In genomic region chr4:43763410-43763809, GRCm38 (mm10) we compare ENCODE assay signal across 7 mouse cellular contexts. TPM values are rescaled to one million over a fixed set of nuclear protein-coding genes. Genes with fewer than 3 reads are reported as not detected.
A peak's percentile ranks its signal among the peaks of the same experiment; 100 is the strongest.
DNase-seq lines count a peak whose midpoint lies in the region; ATAC-seq and TF ChIP-seq lines count a peak whose summit lies in the region.

No protein-coding gene starts in this region.

- H3K9ac ChIP-seq in embryonic facial prominence, embryonic 13.5 days = no peak overlapping the region
- no peak overlapping the region for H3K9ac ChIP-seq in intestine, postnatal 0 days (ENCODE audit: low read depth, low read length)

- no peaks in the 10 kb centered on the region for H3K27me3 ChIP-seq in spleen, adult 2 months (ENCODE audit: control insufficient read depth, insufficient read depth, low read length)
- no peaks in the 10 kb centered on the region for H3K27me3 ChIP-seq in embryonic facial prominence, embryonic 13.5 days
- H3K27me3 ChIP-seq in intestine, postnatal 0 days (replicated peaks; ENCODE audit: control insufficient read depth, insufficient read depth, low read length) = peaks cover 5% of the 10 kb centered on the region; the same call in 1 of the 2 replicates
- H3K27me3 ChIP-seq in limb, embryonic 10.5 days (ENCODE audit: low read depth, poor library complexity, severe bottlenecking) = no peaks in the 10 kb centered on the region

- no peak for TF ChIP-seq POLR2A in spleen, adult 2 months (IDR thresholded peaks at IDR 0.05; ENCODE audit: low read depth, low read length)

- no peaks in the 10 kb centered on the region for H3K4me1 ChIP-seq in spleen, adult 2 months (ENCODE audit: control insufficient read depth, insufficient read depth, insufficient read length)
- peaks cover 13% of the 10 kb centered on the region for H3K4me1 ChIP-seq in embryonic facial prominence, embryonic 13.5 days
- no peaks in the 10 kb centered on the region for H3K4me1 ChIP-seq in intestine, postnatal 0 days (replicated peaks; ENCODE audit: control insufficient read depth, insufficient read depth, low read length)
- peaks cover 11% of the 10 kb centered on the region for H3K4me1 ChIP-seq in limb, embryonic 10.5 days

- DNase-seq in spleen, adult 2 months (ENCODE audit: low read depth in 1 of 2, low spot score in 2 of 2) = peak in 1 of 2 experiments; percentile 12
- no peak for DNase-seq in spleen, adult 12 weeks (ENCODE audit: low spot score)
- DNase-seq in adrenal gland, postnatal 10 days = peak; percentile 66
- DNase-seq in limb, embryonic 10.5 days (ENCODE audit: low spot score) = peak; percentile 53
- DNase-seq in retina, postnatal 7 days (ENCODE audit: low read depth, low spot score) = peak; percentile 30

- ATAC-seq in embryonic facial prominence, embryonic 13.5 days (ENCODE audit: insufficient number of reproducible peaks, insufficient read depth, low FRiP score, low TSS enrichment, low read depth) = no peak
- no peak for ATAC-seq in intestine, postnatal 0 days

- no peaks in the 10 kb centered on the region for H3K36me3 ChIP-seq in spleen, adult 2 months (ENCODE audit: control insufficient read depth, insufficient read depth, low read length)
- H3K36me3 ChIP-seq in embryonic facial prominence, embryonic 13.5 days = no peaks in the 10 kb centered on the region
- H3K36me3 ChIP-seq in intestine, postnatal 0 days (ENCODE audit: control insufficient read depth, insufficient read depth) = no peaks in the 10 kb centered on the region
- no peaks in the 10 kb centered on the region for H3K36me3 ChIP-seq in limb, embryonic 10.5 days

- no peak overlapping the region for H3K27ac ChIP-seq in spleen, adult 2 months (ENCODE audit: insufficient read depth, low read length)
- H3K27ac ChIP-seq in embryonic facial prominence, embryonic 13.5 days = no peak overlapping the region
- no peak overlapping the region for H3K27ac ChIP-seq in intestine, postnatal 0 days (ENCODE audit: low read depth, low read length)
- H3K27ac ChIP-seq in limb, embryonic 10.5 days = no peak overlapping the region

- no peaks in the 10 kb centered on the region for H3K9me3 ChIP-seq in embryonic facial prominence, embryonic 13.5 days
- no peaks in the 10 kb centered on the region for H3K9me3 ChIP-seq in intestine, postnatal 0 days (ENCODE audit: control insufficient read depth)
- H3K9me3 ChIP-seq in limb, embryonic 10.5 days (replicated peaks) = no peaks in the 10 kb centered on the region

- TF ChIP-seq CTCF in spleen, adult 2 months (IDR thresholded peaks at IDR 0.05; ENCODE audit: extremely low read depth, insufficient read depth, insufficient read length, insufficient replicate concordance) = peak; percentile 40; the same call in 1 of the 2 replicates
- peak; percentile 88 for TF ChIP-seq CTCF in intestine, postnatal 0 days (IDR thresholded peaks at IDR 0.05; ENCODE audit: low read depth)

- H3K4me3 ChIP-seq in spleen, adult 2 months (ENCODE audit: extremely low read depth, insufficient read depth, insufficient read length) = no peak overlapping the region
- H3K4me3 ChIP-seq in embryonic facial prominence, embryonic 13.5 days = no peak overlapping the region
- no peak overlapping the region for H3K4me3 ChIP-seq in intestine, postnatal 0 days (ENCODE audit: low read depth, low read length)
- no peak overlapping the region for H3K4me3 ChIP-seq in limb, embryonic 10.5 days

- WGBS in spleen, adult 2 months = 21% methylated on average over 7 of the region's 7 CpGs
- WGBS in embryonic facial prominence, embryonic 13.5 days = 22% methylated on average over 7 of the region's 7 CpGs
- WGBS in intestine, postnatal 0 days = 20% methylated on average over 7 of the region's 7 CpGs
- WGBS in limb, embryonic 10.5 days = 24% methylated on average over 7 of the region's 7 CpGs

- peak overlapping the region; percentile 20 for H3K4me2 ChIP-seq in embryonic facial prominence, embryonic 13.5 days
- H3K4me2 ChIP-seq in intestine, postnatal 0 days (replicated peaks; ENCODE audit: low read depth) = no peak overlapping the region

RNA-seq across cellular contexts. Expression of gene Olfr159, which starts 7.4 kb away (rescaled TPM):
- not detected in 2 replicates for polyA plus RNA-seq in spleen, adult 2 months (2012; rRNA removed)
- not detected for total RNA-seq in adrenal gland, postnatal 10 days (2021)
- polyA plus RNA-seq in embryonic facial prominence, embryonic 13.5 days (2015; fragmentation: Nextera tagmentation; extraction: Ambion mirVana) = not detected in 2 replicates
- not detected in 2 replicates for polyA plus RNA-seq in intestine, postnatal 0 days (2015; fragmentation: Nextera tagmentation; extraction: Ambion mirVana)
- not detected in 2 replicates for polyA plus RNA-seq in limb, embryonic 10.5 days (2016; fragmentation: Nextera tagmentation; extraction: Ambion mirVana)

RNA-seq across cellular contexts. Expression of gene Spaar, which starts 33.6 kb away (rescaled TPM):
- polyA plus RNA-seq in spleen, adult 2 months (2012; rRNA removed) = 0.12 and 0.15 TPM in 2 replicates
- 1 to 10 TPM; 4.1 to 4.3 TPM for total RNA-seq in adrenal gland, postnatal 10 days (2021)
- 0.06 and 0.17 TPM in 2 replicates for polyA plus RNA-seq in embryonic facial prominence, embryonic 13.5 days (2015; fragmentation: Nextera tagmentation; extraction: Ambion mirVana)
- polyA plus RNA-seq in intestine, postnatal 0 days (2015; fragmentation: Nextera tagmentation; extraction: Ambion mirVana) = 0.47 and 0.51 TPM in 2 replicates
- 0.05 and 0.10 TPM in 2 replicates for polyA plus RNA-seq in limb, embryonic 10.5 days (2016; fragmentation: Nextera tagmentation; extraction: Ambion mirVana)

RNA-seq across cellular contexts. Expression of gene Hrct1, which starts 36.4 kb away (rescaled TPM):
- polyA plus RNA-seq in spleen, adult 2 months (2012; rRNA removed) = 0.69 and 0.79 TPM in 2 replicates
- total RNA-seq in adrenal gland, postnatal 10 days (2021) = 1 to 10 TPM; 5.5 to 6.0 TPM
- 0.18 and 0.23 TPM in 2 replicates for polyA plus RNA-seq in embryonic facial prominence, embryonic 13.5 days (2015; fragmentation: Nextera tagmentation; extraction: Ambion mirVana)
- 1.6 and 2.1 TPM in 2 replicates for polyA plus RNA-seq in intestine, postnatal 0 days (2015; fragmentation: Nextera tagmentation; extraction: Ambion mirVana)
- 0.35 and 0.40 TPM in 2 replicates for polyA plus RNA-seq in limb, embryonic 10.5 days (2016; fragmentation: Nextera tagmentation; extraction: Ambion mirVana)

RNA-seq across cellular contexts. Expression of gene Olfr71, which starts 53.4 kb away (rescaled TPM):
- polyA plus RNA-seq in spleen, adult 2 months (2012; rRNA removed) = not detected in 2 replicates
- total RNA-seq in adrenal gland, postnatal 10 days (2021) = not detected
- polyA plus RNA-seq in embryonic facial prominence, embryonic 13.5 days (2015; fragmentation: Nextera tagmentation; extraction: Ambion mirVana) = not detected in 2 replicates
- not detected in 2 replicates for polyA plus RNA-seq in intestine, postnatal 0 days (2015; fragmentation: Nextera tagmentation; extraction: Ambion mirVana)
- polyA plus RNA-seq in limb, embryonic 10.5 days (2016; fragmentation: Nextera tagmentation; extraction: Ambion mirVana) = not detected in 2 replicates
